Mouse (Mus musculus) retina, postnatal 7 days (tissue): ENCODE data around the gene Plcd1.

ENCODE experiments used
- DNase-seq: peaks from one replicate; pipeline ENCODE4 v3.0.0-alpha.2; 2012; ENCODE audit warnings: low read depth, low spot score

Plcd1 gene

GRCm38 (mm10) chr9:119053964-119054576 lies 39.2 kb downstream of the Plcd1 start:
- DNase-seq, result no peak

GRCm38 (mm10) chr9:119052154-119052944 lies 41.0 kb downstream of the Plcd1 start, which contains the start of gene Vill:
Gene Vill (plus strand): TSS chr9:119052778.
- no peak for DNase-seq

GRCm38 (mm10) chr9:119051158-119051557 lies 42.1 kb downstream of the Plcd1 start:
- no peak for DNase-seq

- DNase-seq, result no peak
Observed at GRCm38 (mm10) chr9:119048182-119048903, 45.0 kb downstream of the Plcd1 start.

- DNase-seq, result no peak
Observed at GRCm38 (mm10) chr9:119040101-119040775, 53.1 kb downstream of the Plcd1 start.

GRCm38 (mm10) chr9:119038574-119038973 lies 54.7 kb downstream of the Plcd1 start:
- no peak for DNase-seq

- no peak for DNase-seq
Observed at GRCm38 (mm10) chr9:119037076-119037730, 56.1 kb downstream of the Plcd1 start.

GRCm38 (mm10) chr9:119035836-119036235 lies 57.5 kb downstream of the Plcd1 start:
- no peak for DNase-seq

- DNase-seq, result no peak
Observed at GRCm38 (mm10) chr9:119034676-119035665, 58.3 kb downstream of the Plcd1 start.

GRCm38 (mm10) chr9:119034069-119034468 lies 59.2 kb downstream of the Plcd1 start:
- no peak for DNase-seq

- no peak for DNase-seq
Observed at GRCm38 (mm10) chr9:119033111-119033921, 60.0 kb downstream of the Plcd1 start.

- DNase-seq, result no peak
Observed at GRCm38 (mm10) chr9:119032538-119032937, 60.8 kb downstream of the Plcd1 start.

GRCm38 (mm10) chr9:119031772-119032171 lies 61.5 kb downstream of the Plcd1 start:
- no peak for DNase-seq

- DNase-seq, result no peak
Observed at GRCm38 (mm10) chr9:119031038-119031437, 62.3 kb downstream of the Plcd1 start.

GRCm38 (mm10) chr9:119029568-119029967 lies 63.7 kb downstream of the Plcd1 start:
- peak; percentile 32 for DNase-seq

GRCm38 (mm10) chr9:119028226-119029195 lies 64.8 kb downstream of the Plcd1 start:
- no peak for DNase-seq

GRCm38 (mm10) chr9:119027337-119027736 lies 66.0 kb downstream of the Plcd1 start:
- no peak for DNase-seq

- no peak for DNase-seq
Observed at GRCm38 (mm10) chr9:119025832-119026331, 67.4 kb downstream of the Plcd1 start.
